Mouse (Mus musculus) myocyte (in vitro differentiated cells): Measurements from ENCODE around the gene Vps37b. TPM values are rescaled to one million over a fixed set of nuclear protein-coding genes. Genes with fewer than 3 reads are reported as not detected.

Experiments used
- H3K27me3 ChIP-seq: one replicate; pipeline ENCODE4 v1.6.1; 2011; ENCODE audit not compliant: control insufficient read depth, insufficient read depth, insufficient read length
- H3K36me3 ChIP-seq: one replicate; pipeline ENCODE4 v1.6.1; 2011; ENCODE audit not compliant: control insufficient read depth, insufficient read depth
- H3K4me2 ChIP-seq: one replicate; pipeline ENCODE4 v1.6.1; 2011; ENCODE audit warnings: low read depth, control low read depth
- H3K4me3 ChIP-seq: one replicate; pipeline ENCODE4 v1.5.1; 2011; ENCODE audit warnings: mild to moderate bottlenecking, control low read depth, moderate library complexity
- H3K79me2 ChIP-seq: one replicate; pipeline ENCODE4 v1.6.1; 2011; ENCODE audit not compliant: control insufficient read depth, insufficient read depth
- H3ac ChIP-seq: one replicate; pipeline ENCODE4 v1.6.1; 2011; ENCODE audit not compliant: control insufficient read depth, insufficient read length
- CEBPB ChIP-seq: IDR thresholded peaks from 2 replicates; pipeline ENCODE4 v1.6.1; 2011; ENCODE audit warnings: mild to moderate bottlenecking, moderate library complexity; ENCODE audit not compliant: poor library complexity, insufficient read depth, severe bottlenecking
- E2F4 ChIP-seq: IDR thresholded peaks from one replicate; pipeline ENCODE4 v1.6.1; 2011; ENCODE audit warnings: mild to moderate bottlenecking, control low read depth, moderate library complexity; ENCODE audit not compliant: insufficient read depth
- MAX ChIP-seq: IDR thresholded peaks from one replicate; pipeline ENCODE4 v1.6.1; 2011; ENCODE audit warnings: low read depth, mild to moderate bottlenecking, control low read depth
- MYOD1 ChIP-seq, 3 experiments: IDR thresholded peaks; one replicate each; pipeline ENCODE4 v1.6.1; 2011; ENCODE audit warnings: control low read depth in 2 of 3, low read depth in 2 of 3, mild to moderate bottlenecking in 2 of 3, moderate library complexity in 1 of 3; ENCODE audit not compliant: insufficient read length in 2 of 3, control insufficient read depth in 1 of 3
- MYOG ChIP-seq, 3 experiments: IDR thresholded peaks; one replicate each; pipeline ENCODE4 v1.6.1; 2011; ENCODE audit warnings: control low read depth in 2 of 3, low read depth in 2 of 3, mild to moderate bottlenecking in 2 of 3; ENCODE audit not compliant: insufficient read length in 2 of 3, control insufficient read depth in 1 of 3, insufficient read depth in 1 of 3
- POLR2A ChIP-seq: IDR thresholded peaks from one replicate; pipeline ENCODE4 v1.6.1; 2011; ENCODE audit warnings: low read depth, mild to moderate bottlenecking, control low read depth, moderate library complexity; ENCODE audit not compliant: insufficient read length
- POLR2AphosphoS2 ChIP-seq: IDR thresholded peaks from one replicate; pipeline ENCODE4 v1.6.1; 2011; ENCODE audit warnings: low read depth, control low read depth; ENCODE audit not compliant: insufficient read length
- REST ChIP-seq: IDR thresholded peaks from one replicate; pipeline ENCODE4 v1.6.1; 2011; ENCODE audit warnings: mild to moderate bottlenecking, control low read depth, moderate library complexity; ENCODE audit not compliant: insufficient read depth, insufficient read length
- SRF ChIP-seq: IDR thresholded peaks from one replicate; pipeline ENCODE4 v1.6.1; 2011; ENCODE audit warnings: low read depth; ENCODE audit not compliant: control insufficient read depth, insufficient read length
- TCF12 ChIP-seq: IDR thresholded peaks from one replicate; pipeline ENCODE4 v1.6.1; 2011; ENCODE audit warnings: mild to moderate bottlenecking, control low read depth; ENCODE audit not compliant: poor library complexity, insufficient read depth, severe bottlenecking
- TCF3 ChIP-seq: IDR thresholded peaks from one replicate; pipeline ENCODE4 v1.6.1; 2011; ENCODE audit warnings: low read depth, control low read depth; ENCODE audit not compliant: insufficient read length
- USF1 ChIP-seq: IDR thresholded peaks from one replicate; pipeline ENCODE4 v1.6.1; 2011; ENCODE audit warnings: low read depth, mild to moderate bottlenecking, control low read depth, moderate library complexity
- polyA plus RNA-seq: library from polyadenylated mRNA; unstranded; fragments of >200 nt; fragmentation: generic; extraction: Trizol; gene quantifications from one replicate; pipeline ENCODE4 v1.2.1, GENCODE M21; 2012; ENCODE audit warnings: missing spikeins

Vps37b gene
- polyA plus RNA-seq, 1 experiment: 18.7 TPM

GRCm38 (mm10) chr5:124005591-124005990 lies 26.5 kb downstream of the Vps37b start:
- H3K36me3 ChIP-seq: peaks cover 10% of the 10 kb centered on the region
- H3K4me2 ChIP-seq: no peak overlapping the region
- TF ChIP-seq SRF: no peak
- peak; percentile 83 to 98 (median 98) for TF ChIP-seq MYOG (IDR thresholded peaks at IDR 0.05; ENCODE audit: control insufficient read depth in 1 of 3, insufficient read depth in 1 of 3, insufficient read length in 2 of 3, low read depth in 2 of 3)
- TF ChIP-seq MYOD1 (IDR thresholded peaks at IDR 0.05; ENCODE audit: control insufficient read depth in 1 of 3, insufficient read length in 2 of 3, low read depth in 2 of 3): peak in 2 of 3 experiments; percentile 94 to 99
- TF ChIP-seq REST: no peak
- no peak for TF ChIP-seq MAX
- TF ChIP-seq TCF3: peak; percentile 89
- no peak for TF ChIP-seq POLR2A
- TF ChIP-seq CEBPB: no peak
- no peak for TF ChIP-seq USF1
- no peak for TF ChIP-seq E2F4
- TF ChIP-seq TCF12: peak; percentile 65
- TF ChIP-seq POLR2AphosphoS2: no peak
- H3ac ChIP-seq: no peak overlapping the region
- H3K4me3 ChIP-seq: no peak overlapping the region
- H3K79me2 ChIP-seq: no peaks in the 10 kb centered on the region
- no peaks in the 10 kb centered on the region for H3K27me3 ChIP-seq

DNA sequence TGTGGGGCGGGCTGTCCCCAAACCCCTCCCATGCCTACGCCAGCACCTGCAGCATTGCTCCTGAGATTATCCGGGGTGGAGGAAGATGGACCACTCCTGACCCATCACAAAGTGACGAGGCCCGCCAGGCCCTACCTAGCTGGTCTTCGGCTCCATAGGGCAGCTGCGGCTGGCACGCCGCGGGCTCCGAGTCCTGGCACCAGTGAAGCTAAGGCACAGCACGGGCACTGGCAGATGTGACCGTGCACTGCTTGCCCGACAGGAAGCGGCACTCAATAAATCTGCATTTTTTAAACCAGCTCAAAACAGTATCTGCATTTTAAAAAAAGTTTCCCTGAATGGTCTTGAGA lies 26.9 kb downstream of the Vps37b start:
- TF ChIP-seq POLR2A: no peak
- TF ChIP-seq POLR2AphosphoS2: no peak
- TF ChIP-seq TCF3: no peak
- no peak for TF ChIP-seq REST
- no peak for TF ChIP-seq SRF
- TF ChIP-seq TCF12: no peak
- no peak for TF ChIP-seq E2F4
- no peak for TF ChIP-seq MYOG (IDR thresholded peaks at IDR 0.05; ENCODE audit: control insufficient read depth in 1 of 3, insufficient read depth in 1 of 3, insufficient read length in 2 of 3, low read depth in 2 of 3)
- no peak overlapping the region for H3K4me2 ChIP-seq
- H3K4me3 ChIP-seq: no peak overlapping the region
- no peak overlapping the region for H3ac ChIP-seq
- no peaks in the 10 kb centered on the region for H3K79me2 ChIP-seq
- peaks cover 6% of the 10 kb centered on the region for H3K36me3 ChIP-seq
- no peaks in the 10 kb centered on the region for H3K27me3 ChIP-seq

- Histone ChIP-seq H3K4me2 (no peak overlapping the region), H3K27me3 (no peaks in the 10 kb centered on the region), H3K4me3 (no peak overlapping the region), H3K36me3 (no peaks in the 10 kb centered on the region), H3K79me2 (no peaks in the 10 kb centered on the region), H3ac (no peak overlapping the region)
- no peak for TF ChIP-seq POLR2A
- no peak for TF ChIP-seq MAX
- TF ChIP-seq MYOD1 (IDR thresholded peaks at IDR 0.05; ENCODE audit: control insufficient read depth in 1 of 3, insufficient read length in 2 of 3, low read depth in 2 of 3): peak in 1 of 3 experiments; percentile 33
- no peak for TF ChIP-seq POLR2AphosphoS2
- peak in 1 of 3 experiments; percentile 45 for TF ChIP-seq MYOG (IDR thresholded peaks at IDR 0.05; ENCODE audit: control insufficient read depth in 1 of 3, insufficient read depth in 1 of 3, insufficient read length in 2 of 3, low read depth in 2 of 3)
These were observed 27.5 kb downstream of the Vps37b start for GRCm38 (mm10) chr5:124004356-124005150.

- H3ac ChIP-seq: no peak overlapping the region
- H3K79me2 ChIP-seq: no peaks in the 10 kb centered on the region
- H3K27me3 ChIP-seq: no peaks in the 10 kb centered on the region
- no peaks in the 10 kb centered on the region for H3K36me3 ChIP-seq
- no peak for TF ChIP-seq TCF12
- no peak for TF ChIP-seq MAX
- TF ChIP-seq E2F4: no peak
- TF ChIP-seq MYOD1 (IDR thresholded peaks at IDR 0.05; ENCODE audit: control insufficient read depth in 1 of 3, insufficient read length in 2 of 3, low read depth in 2 of 3): no peak
- no peak overlapping the region for H3K4me3 ChIP-seq
- H3K4me2 ChIP-seq: no peak overlapping the region
These were observed 28.7 kb downstream of the Vps37b start for GRCm38 (mm10) chr5:124003375-124003774.

GRCm38 (mm10) chr5:124002876-124003275 lies 29.2 kb downstream of the Vps37b start:
- no peaks in the 10 kb centered on the region for H3K27me3 ChIP-seq
- H3K79me2 ChIP-seq: no peaks in the 10 kb centered on the region
- H3K4me2 ChIP-seq: no peak overlapping the region
- H3ac ChIP-seq: no peak overlapping the region
- no peaks in the 10 kb centered on the region for H3K36me3 ChIP-seq
- TF ChIP-seq POLR2AphosphoS2: no peak
- TF ChIP-seq MYOG (IDR thresholded peaks at IDR 0.05; ENCODE audit: control insufficient read depth in 1 of 3, insufficient read depth in 1 of 3, insufficient read length in 2 of 3, low read depth in 2 of 3): peak in 1 of 3 experiments; percentile 45
- no peak for TF ChIP-seq MAX
- TF ChIP-seq USF1: no peak
- TF ChIP-seq MYOD1 (IDR thresholded peaks at IDR 0.05; ENCODE audit: control insufficient read depth in 1 of 3, insufficient read length in 2 of 3, low read depth in 2 of 3): peak in 1 of 3 experiments; percentile 39
- no peak for TF ChIP-seq CEBPB
- no peak for TF ChIP-seq SRF
- no peak for TF ChIP-seq POLR2A
- no peak for TF ChIP-seq REST
- TF ChIP-seq E2F4: no peak
- TF ChIP-seq TCF12: no peak
- no peak for TF ChIP-seq TCF3
- H3K4me3 ChIP-seq: no peak overlapping the region
